Mouse (Mus musculus) CD4-positive, CD25-positive, alpha-beta regulatory T cell, adult 4 months (primary cell): ENCODE measurements around the gene Ccdc151. TPM values are rescaled to one million over a fixed set of nuclear protein-coding genes. Genes with fewer than 3 reads are reported as not detected.

Experiments
- ATAC-seq: one replicate; pipeline ENCODE4 v1.8.0; 2017
- polyA plus RNA-seq, 2 experiments: library from polyadenylated mRNA; unstranded; fragments of 100-300 nt; shearing (Covaris generic); gene quantifications; one replicate each; pipeline ENCODE4 v1.2.1; 2017

Ccdc151 gene
- not detected for polyA plus RNA-seq

DNA sequence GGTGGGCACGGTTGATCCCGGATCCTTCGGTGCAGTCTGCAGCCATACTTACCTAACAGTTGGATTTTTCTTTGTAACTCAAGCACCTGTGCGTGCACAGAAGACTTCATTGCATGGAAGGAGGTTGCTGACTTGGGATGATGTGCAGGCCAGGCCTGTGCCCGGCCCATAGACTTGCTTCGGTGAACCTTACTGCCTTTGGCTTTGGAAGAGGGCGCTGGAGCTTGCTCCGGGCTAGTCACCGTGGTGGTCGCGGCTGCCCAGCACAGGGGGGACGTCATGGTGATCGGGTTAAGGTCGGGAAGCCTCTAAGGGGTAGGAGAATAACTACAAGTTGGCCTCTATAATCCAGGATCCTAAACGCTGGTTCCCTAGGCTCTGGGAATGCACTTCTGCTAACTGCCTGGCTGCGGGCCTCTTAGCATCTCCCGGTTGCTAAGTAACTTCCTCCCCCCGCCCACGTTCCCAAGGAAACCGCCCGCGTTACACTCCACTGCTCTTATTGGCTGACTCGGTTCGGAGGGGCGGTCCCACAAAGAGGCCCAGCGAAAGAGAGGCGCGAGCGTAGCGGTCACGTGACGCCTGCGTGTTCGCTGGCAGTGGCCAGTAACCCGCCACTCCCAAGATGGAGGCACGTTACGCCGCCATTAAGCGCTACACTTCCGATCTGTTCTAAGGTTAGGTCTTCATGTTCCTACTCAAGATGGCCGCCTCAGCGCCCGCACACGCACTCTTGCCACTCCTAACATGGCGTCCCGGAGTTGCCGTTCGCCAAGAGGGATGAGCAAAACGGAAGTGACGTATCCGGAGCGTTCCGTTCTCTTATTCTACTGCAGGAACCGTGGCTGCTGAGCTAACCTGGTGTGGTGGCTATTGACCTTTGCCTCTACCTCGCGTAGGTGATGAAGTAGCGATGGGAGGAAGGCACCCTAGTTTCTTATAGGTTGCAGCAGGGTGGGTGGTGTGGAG lies at the start of gene Ccdc151, which contains the start of gene Prkcsh:
Gene Ccdc151 (minus strand): TSS at position 441 of the 969 bp plus-strand sequence.
Gene Prkcsh (plus strand): TSS at position 613 of the 969 bp plus-strand sequence.
- peak; percentile 96 for ATAC-seq

DNA sequence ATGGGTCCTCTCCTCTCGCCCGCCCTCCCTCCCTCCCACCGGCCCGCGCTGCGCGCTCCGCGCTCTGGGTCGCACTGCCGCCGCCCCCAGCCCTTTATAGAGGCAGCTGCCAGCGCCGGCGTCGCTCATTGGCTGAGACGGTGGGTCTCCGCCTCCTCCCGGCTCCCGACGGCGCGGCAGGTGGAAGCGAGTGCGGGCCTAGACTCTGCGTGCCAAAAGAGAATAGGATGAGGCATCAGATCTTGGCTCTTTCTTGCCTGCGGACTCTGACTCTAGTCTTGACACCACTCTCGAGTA lies 49.5 kb upstream of the Ccdc151 start, which contains the start of gene Elavl3:
Gene Elavl3 (minus strand): TSS at position 66 of the 297 bp plus-strand sequence.
- ATAC-seq = no peak

DNA sequence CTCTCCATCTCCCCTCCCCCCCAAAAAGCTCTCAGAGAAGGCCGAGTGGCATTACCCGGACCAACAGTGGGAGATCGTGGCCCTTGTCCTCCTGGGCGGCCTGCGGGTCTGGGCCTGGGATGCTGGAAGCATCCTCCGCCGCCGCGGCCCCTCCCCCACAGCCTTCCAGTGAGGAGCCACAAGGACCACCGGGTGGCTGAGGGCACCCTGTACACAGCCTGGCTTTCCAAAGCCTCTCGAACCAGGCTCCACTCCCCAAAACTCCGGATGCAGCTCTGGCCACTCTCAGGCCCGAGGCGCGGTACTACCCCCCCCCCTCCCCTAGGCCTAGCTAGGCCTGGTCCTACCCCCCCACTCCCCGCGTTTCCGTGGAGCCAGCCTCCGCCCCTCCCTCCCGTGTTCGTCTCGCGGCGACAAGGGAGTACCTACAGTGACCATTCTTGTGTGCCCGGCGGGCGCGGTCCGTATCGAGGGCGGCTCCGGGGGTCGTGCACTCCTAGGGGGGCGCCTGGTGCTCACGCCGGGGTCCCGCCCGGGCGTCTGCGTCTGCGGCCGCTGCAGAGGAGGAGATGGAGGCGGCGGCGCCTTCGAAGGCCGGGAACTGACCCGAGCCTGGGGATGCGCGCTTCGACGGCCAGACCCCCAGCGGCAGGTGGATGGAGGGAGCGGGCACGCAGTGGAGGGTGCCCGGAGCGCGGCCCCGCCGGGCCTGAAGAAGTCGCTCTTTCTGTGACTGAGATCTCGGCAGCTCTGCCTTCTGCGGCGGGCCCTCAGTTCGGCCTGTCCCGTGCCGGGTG lies 48.9 kb upstream of the Ccdc151 start:
- ATAC-seq = no peak

DNA sequence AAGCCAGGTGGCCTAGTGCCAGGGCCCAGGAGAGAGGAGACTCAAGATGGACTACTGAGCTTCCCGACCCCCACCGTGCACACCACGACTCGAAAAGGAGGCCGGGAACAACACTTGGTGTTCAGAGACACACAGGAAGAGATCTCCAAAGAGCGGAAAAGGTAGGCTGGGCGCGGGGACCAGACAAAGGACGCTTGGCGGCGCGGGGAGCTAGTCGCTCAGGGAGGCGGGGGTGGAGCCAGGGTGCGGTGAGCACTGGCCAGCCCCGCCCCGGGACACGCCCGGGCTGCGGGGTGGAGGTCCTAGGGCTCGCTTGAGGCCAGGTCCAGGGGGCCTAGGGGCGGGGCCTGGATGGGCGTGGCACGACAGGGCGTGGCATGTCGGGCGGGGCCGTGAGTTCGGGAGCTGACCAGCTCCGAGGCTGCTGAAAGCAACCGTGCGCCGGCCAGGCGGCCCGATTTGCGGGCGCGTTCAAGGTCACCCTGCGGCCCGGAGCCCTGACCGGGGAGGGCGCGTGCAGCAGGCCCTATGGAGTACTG lies 48.0 kb upstream of the Ccdc151 start:
- ATAC-seq = no peak

DNA sequence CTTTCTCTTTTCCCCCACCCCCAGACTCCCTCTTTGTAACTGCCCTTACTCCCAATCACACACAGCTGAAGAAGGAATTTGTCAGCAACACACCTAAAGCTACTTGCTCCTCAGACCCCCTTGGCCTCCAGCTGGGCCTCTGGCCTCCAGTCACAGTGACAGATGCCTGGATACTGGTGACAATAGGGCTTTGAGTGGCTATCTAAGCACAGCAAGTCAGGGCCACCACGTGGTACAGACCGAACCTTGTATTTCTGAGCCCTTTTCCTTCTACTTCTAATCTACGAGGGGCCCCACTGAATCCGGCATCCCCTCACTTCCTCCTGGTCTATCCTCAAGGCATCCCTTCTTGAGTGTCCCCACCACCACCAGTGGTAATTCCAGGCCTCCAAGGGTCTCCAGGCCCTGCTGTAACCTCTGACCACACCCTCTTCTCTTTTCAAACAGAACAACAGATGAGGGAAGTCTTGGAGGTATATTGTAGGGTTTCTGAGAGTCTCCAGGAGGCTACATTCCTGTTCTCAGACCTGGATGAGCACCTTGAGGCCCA lies 47.4 kb upstream of the Ccdc151 start:
- no peak for ATAC-seq

DNA sequence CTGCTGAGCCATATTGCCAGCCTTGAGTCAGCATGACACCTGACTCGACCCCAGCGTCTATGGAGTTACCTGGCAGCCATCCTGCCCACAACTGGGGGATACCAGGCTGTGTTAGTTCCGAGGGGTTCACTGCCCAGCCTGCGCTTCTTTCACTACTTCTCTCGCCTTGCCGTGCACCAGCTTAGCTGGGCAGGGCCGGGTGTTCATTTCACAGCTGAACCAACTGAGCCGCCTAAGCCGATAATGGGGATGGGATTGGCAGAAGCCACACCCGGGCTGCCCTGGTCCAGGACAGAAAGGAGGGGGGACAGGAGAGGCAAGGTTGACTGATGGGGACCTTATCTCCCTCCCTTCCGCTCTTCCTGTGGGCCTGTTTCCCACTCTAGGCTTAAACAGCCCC lies 46.9 kb upstream of the Ccdc151 start:
- no peak for ATAC-seq

DNA sequence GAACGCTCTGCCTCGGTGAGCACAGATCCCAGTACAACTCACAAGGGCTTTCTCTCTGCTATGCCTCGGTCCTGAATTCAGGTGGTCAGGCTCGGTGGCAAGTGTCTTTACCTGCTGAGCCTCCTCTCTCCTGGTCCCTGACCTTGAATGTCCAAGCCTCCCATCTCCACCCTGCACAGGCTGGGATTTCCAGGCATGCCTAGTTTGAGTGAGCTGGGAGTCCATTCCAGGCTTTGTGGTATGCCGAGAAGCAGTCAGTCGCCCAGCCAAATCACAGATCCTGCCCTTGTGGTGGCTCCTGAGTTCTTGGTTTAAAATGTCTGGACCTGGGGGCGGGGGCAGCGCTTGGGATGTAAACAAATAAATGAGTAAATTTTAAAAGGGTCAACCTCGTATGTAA lies 44.9 kb upstream of the Ccdc151 start:
- ATAC-seq = no peak

DNA sequence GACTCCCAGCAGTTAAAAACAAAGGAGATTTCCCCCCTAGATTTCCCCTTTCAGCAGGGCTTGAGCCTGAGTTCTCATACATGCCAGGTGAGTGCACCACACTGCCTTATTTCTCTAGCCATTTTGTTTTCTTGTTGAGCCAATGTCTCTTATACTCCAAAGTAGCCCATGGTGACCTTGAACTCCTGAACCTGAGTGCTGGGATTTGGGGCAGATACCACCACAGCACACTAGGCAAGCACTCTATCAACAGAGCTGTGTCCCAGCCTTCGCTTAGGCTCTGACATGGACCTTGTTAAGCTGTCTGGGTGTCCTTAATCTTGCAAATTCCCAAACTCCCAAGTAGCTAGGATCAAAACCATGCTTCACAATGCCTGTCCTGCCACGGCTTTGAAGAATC lies 39.4 kb upstream of the Ccdc151 start:
- ATAC-seq = no peak

DNA sequence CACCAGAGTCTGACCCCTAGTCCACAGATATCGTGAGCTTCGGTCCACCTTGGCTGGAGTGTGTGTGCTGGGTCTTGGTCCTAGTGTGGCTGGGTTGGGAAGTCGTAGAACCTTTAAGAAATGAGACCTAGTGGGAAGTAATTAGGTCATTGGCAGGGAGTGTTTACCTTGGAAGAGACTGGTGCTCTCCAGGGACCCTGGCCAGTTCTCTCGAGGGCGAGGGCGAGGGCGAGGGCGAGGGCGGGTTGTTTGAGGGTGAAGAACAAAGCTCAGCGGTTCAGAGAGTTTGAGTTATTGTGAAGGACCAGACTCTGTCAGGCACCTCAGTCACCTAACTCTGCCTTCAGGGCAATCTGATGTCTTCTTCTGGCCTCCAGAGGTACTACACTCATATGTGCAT lies 35.4 kb upstream of the Ccdc151 start:
- no peak for ATAC-seq

DNA sequence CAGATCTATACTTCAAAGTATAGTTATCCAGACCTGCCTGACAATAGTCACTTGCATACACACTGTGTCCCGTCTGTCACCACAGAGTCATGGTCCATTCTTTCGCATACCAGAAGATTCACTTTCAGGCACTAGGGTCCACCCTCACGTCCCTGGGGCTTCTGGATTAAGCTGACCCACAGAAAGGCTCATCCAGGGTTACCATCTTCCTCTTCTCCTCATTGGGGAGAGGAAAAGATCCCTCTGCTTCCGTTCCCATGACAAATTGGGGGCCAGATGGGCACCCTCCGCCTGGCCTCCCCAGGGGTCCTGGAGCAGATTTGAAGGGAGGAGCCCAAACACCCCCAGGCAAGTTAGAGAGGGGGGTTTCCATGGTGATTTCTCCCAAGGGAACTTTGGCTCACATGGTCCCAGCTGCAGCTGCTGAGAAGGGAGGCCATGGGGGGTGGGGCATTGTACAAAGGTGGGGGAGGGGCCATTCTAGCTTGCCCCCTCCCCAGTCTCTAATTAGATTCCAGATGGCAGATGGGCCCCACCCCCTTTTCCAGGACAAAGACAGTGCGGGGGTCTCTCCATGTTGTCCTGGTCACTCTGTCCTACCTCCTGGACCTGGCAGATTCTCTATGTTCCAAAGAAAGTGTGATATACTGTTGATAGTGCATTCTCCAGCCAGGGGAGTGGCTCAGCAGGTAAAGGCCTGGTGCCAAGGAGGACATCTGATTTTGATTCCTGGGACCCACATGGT lies 33.0 kb upstream of the Ccdc151 start:
- ATAC-seq = no peak

DNA sequence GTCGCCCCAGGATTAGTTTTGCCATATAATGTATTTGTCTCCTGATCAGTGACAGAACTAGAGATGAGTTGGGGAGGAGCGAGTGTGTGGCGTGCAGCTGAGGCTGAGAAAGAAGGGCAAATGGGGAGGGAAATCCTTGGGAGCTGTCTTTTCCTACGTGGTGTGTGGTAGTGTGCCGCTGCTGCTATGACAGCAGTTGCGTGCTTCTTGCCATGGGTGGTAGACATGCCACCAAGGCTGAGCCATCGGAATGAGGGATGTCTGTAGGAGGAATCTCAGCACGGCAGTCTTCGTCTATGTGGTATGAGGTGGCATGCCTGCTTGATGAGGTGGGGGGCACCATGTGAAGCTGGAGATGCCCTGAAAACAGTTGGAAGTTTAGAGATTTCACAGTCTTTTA lies 28.0 kb upstream of the Ccdc151 start:
- ATAC-seq = no peak

DNA sequence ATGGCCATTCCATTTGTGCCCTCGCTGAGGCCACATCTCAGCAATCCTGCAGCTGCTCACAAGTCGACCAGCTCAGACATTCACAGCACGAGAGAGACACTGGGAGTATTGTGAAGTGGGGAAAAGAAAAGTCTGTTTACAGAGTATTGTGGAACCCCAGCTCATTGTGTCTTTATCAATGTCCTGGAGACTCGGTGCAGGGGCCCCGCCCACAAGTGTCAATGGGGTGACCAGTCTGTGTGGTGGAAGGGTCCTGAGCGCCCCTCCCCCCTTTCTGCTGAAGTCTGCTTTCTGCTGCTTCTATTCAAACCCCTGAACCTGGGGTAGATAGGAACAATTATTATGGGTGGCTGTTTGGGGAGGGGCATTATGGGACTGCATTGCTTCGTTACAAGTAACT lies 26.0 kb upstream of the Ccdc151 start:
- no peak for ATAC-seq

DNA sequence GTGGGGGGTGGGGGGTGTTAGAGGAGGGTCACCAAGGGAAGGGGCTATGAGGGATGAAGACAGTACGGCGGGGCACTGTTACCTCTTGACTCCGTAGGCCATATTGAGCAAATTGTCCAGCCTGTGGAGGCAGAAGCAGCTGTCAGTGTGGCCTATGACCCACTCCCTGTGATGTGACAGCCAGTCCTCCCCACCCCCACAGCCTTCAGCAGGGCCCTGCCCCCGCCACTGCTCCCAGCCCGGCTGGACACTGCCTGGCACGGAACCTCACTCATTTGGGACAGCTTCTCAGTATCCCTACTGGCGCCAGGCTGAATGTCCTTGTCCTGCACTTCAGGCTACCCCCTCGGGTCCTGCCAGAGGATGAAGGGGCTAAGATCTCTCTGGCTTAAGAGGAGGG lies 22.2 kb upstream of the Ccdc151 start:
- no peak for ATAC-seq

DNA sequence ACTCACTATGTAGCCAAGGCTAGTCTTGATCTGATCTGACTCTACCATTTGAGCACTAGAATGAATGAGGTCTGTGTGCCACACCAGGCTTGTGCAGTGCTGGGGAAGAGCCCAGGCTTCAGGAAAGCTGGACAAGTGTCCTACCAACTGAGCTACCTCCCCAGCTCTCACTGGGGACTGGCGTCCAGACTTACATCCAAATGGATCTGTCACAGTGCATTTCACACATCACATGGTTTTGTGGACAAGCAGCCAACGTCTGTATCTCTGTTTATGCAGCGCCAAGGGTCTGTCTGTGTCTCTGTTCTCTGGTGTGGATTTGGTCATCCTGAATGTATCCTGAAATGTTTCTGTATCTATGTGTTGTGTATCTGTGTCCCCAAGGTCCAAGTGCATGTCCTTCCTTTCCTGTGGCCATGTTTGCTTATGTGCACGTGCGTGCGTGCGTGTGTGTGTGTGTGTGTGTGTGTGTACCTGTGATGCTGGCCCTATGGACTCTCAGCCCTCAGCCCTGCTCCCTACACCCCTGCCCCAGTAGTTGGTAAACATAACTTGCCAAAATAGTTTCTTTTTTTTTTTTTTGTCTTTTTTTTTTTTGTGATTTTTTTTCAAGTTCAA lies 14.9 kb upstream of the Ccdc151 start:
- no peak for ATAC-seq

DNA sequence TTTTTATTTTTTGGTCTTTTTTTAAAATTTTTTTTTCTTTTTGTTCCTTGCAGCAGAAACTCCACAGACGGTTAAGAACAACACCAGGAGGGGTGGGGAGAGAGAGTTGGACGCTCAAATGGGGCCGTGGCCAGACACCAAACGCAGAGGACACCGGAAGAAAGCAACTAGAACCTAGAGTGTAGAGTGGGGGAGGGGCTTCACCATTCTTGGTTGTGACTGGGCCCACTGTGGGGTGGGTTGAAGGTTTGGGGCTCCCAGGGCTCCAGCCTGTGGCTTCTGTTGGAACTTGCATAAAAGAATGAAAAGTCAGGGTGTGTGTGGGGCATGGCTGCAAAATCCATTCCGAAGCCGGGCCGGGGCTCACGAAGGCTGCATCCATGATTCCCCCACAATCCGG lies 13.8 kb upstream of the Ccdc151 start:
- no peak for ATAC-seq

DNA sequence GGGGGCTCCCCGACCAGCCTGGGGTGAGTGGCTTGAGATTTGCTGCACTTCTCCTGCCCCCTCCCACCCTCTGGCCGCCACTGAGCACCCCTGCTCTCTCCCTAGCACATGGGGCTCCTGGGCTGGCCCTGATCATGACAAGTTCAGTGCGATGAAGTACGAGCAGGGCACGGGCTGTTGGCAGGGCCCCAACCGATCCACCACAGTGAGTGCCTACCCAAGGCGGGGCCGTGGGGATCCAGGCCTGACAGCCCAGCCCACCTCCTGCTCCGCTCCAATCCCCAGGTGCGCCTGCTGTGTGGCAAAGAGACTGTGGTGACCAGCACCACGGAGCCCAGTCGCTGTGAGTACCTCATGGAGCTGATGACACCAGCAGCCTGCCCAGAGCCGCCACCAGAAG lies 10.3 kb upstream of the Ccdc151 start:
- ATAC-seq = no peak

DNA sequence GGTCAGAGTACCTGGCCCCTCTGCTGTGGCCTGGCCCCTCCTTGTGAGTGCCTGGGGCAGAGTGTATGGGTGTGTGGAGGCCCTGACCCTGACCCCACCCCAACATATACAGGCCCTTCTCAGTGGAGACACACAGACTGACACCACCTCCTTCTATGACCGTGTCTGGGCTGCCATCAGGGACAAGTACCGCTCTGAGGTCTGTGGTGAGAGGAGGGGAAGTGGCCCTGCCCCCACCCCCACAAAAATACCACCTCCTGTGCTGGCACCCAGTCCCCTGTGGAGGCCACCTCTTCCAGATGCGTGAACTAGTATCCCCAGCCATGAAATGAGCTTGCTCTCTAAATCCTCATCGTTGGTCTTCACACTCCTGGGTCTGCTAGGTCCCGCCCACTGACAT lies 8.6 kb upstream of the Ccdc151 start:
- no peak for ATAC-seq

DNA sequence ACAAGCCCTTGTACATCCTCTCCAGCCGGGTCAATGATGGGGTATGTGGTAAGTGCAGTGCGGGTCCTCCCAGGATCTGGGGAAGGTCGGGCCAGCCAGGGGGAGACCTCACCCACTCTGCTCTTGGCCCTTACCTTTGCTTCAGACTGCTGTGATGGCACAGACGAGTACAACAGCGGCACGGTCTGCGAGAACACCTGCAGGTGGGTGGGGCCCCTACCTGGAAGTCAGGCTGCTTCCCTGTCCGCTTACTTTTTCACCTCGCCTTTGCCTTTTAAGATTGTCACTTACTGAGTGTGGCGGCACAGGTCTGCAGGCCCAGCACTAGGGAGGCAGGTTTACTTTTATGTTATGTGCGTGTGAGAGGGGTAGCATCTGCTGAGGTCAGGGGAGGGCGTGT lies 2.1 kb upstream of the Ccdc151 start:
- ATAC-seq = no peak

DNA sequence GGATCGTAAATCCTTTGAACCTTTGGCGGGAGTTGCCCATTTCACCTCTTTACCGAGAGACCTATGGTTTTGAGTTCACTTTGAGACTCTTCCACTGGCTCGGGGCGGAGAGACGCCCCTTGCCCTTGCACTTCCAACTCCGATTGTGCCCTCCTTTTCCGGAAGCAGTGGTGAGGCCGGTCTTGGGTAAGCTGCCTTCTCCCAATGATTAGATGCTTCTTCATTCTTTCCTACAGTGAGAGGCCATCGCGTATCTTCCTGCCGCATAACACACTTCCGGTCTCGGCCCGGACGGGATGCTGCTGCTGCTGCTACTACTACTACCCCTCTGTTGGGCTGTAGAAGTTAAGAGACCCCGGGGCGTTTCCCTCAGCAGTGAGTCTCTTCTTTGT lies 725 bp upstream of the Ccdc151 start:
- peak; percentile 13 for ATAC-seq

DNA sequence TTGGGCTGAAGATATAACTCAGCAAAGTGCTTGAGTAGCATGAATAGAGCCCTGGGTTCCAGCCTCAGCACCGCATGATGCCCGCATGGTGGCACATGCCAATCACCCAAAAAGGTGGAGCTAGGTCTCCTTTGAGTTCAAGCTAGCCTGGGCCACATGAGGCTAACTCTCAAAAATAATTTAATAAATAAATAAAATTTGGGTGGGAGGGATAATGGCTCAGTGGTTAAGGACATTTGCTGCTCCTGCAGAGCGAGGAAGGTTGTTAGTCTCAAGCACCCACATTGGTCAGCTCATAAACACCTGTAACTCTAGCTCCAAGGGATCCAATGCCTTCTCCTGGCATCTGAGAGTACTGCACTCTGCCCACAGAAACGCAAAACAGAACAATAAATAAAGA lies 801 bp downstream of the Ccdc151 start:
- no peak for ATAC-seq

DNA sequence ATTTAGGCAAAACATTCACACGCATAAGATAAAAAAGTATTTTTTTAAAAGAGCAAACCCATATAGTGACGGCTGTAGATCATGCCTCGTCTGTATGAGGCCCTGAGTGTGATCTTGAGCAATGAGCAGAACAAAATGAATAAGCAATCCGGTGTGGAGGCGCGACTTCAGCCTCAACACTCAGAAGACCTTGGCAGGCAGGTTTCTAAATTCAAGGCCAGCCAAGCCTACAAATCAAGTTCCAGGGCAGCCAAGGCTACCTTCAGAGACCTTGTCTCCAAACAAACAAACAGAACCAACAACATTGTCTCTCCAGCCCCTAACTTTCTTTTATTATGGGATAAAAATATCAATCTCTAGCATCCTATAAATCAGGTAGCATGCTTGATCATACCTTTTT lies 2.1 kb downstream of the Ccdc151 start:
- ATAC-seq = no peak
